Mouse (Mus musculus) ES-E14 (cell line): ENCODE results near the gene Pkhd1.

Experiments used
- CHD2 ChIP-seq: IDR thresholded peaks from 2 replicates; pipeline ENCODE4 v1.6.1; 2014; ENCODE audit warnings: mild to moderate bottlenecking, low read depth, low read length, inconsistent platforms
- HCFC1 ChIP-seq: IDR thresholded peaks from 2 replicates; pipeline ENCODE4 v1.6.1; 2012; ENCODE audit warnings: low read length, inconsistent platforms, borderline replicate concordance; ENCODE audit not compliant: insufficient read depth
- MAFK ChIP-seq: IDR thresholded peaks from 2 replicates; pipeline ENCODE4 v1.6.1; 2014; ENCODE audit warnings: mild to moderate bottlenecking, low read depth, low read length, inconsistent platforms; ENCODE audit not compliant: insufficient read depth

DNA sequence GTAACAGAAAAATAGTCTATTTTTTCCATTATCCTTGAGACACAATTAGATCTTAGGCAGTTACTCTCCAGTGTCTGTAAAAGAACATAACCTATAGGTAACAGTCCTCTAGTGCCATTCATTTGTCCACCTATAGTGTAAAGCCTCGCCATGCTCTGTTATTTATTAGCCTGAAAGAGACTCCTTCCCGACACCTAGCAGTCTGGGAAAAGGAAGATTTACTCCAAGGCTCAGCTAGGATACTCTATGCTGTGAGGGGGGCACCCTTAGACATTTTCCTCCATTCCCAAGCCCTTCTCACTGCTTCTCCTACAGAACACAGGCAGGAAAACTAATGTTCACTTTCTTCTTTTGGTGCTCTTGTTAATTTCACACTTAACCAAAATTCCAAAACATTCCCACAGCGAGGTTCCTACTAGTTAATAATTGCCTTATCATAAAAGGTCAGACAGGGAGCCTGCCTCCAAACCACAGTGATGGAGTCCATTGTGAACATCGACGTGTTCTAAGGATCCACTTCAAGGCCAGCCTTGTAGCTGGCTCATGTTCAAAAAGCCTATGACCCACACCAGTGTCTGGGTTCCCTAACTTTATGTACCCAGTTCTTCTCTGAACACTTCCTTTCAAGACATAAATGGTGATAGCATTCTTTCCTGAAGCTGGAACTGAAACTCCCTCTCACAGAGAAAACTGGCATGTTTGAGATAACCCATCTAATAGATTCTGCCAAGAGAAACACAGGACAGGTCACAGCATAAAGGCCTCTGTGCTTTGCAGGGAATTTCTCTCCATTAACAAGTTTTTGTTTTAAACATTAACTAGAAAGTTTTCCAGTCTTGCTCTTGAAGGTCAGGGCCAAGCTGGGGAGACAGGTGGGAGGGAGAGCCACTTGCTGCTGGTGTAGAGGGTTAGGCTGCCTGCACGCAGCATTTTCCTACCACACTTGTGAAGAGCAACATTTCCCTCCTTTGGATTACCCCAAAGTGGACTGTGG is 35.9 kb upstream of the Pkhd1 start:
- TF ChIP-seq CHD2 (no peak), MAFK (no peak), HCFC1 (no peak)
